Mouse (Mus musculus): ENCODE measurements around the gene Nudt9. TPM values are rescaled to one million over a fixed set of nuclear protein-coding genes. Genes with fewer than 3 reads are reported as not detected.

Gene Nudt9
- polyA plus RNA-seq, 1 experiment from 2014 or later: 59.3 TPM

- H3K9ac ChIP-seq (ENCODE audit: low read depth, low read length): no peak overlapping the region
- H3K27me3 ChIP-seq (ENCODE audit: control insufficient read depth, insufficient read depth, low read depth, low read length): no peaks in the 10 kb centered on the region
- no peaks in the 10 kb centered on the region for H3K36me3 ChIP-seq (ENCODE audit: control insufficient read depth, insufficient read depth, low read length)
- no peak for ATAC-seq
- no peaks in the 10 kb centered on the region for H3K9me3 ChIP-seq (replicated peaks; ENCODE audit: control insufficient read depth, low read length, poor library complexity, severe bottlenecking)
- no peak overlapping the region for H3K4me3 ChIP-seq (ENCODE audit: low read depth, low read length)
- no peak overlapping the region for H3K27ac ChIP-seq (ENCODE audit: low read length)
- H3K4me2 ChIP-seq (ENCODE audit: low read length): no peak overlapping the region
- WGBS: 47% methylated on average over 2 of the region's 2 CpGs
- peaks cover 14% of the 10 kb centered on the region for H3K4me1 ChIP-seq (ENCODE audit: control insufficient read depth, insufficient read depth, low read length)
These were observed 58.0 kb downstream of the Nudt9 start for GRCm38 (mm10) chr5:104104111-104104510.

- Histone ChIP-seq H3K4me1 (ENCODE audit: control insufficient read depth, insufficient read depth, low read length) (peaks cover 35% of the 10 kb centered on the region), H3K9me3 (replicated peaks; ENCODE audit: control insufficient read depth, low read length, poor library complexity, severe bottlenecking) (no peaks in the 10 kb centered on the region), H3K9ac (ENCODE audit: low read depth, low read length) (peak overlapping the region; percentile 37; the same call in 1 of the 2 replicates), H3K36me3 (ENCODE audit: control insufficient read depth, insufficient read depth, low read length) (no peaks in the 10 kb centered on the region), H3K27me3 (ENCODE audit: control insufficient read depth, insufficient read depth, low read depth, low read length) (no peaks in the 10 kb centered on the region), H3K4me3 (ENCODE audit: low read depth, low read length) (no peak overlapping the region; the same call in 1 of the 2 replicates), H3K4me2 (ENCODE audit: low read length) (peak overlapping the region; percentile 45), H3K27ac (ENCODE audit: low read length) (peak overlapping the region; percentile 62)
- 49% methylated on average over 11 of the region's 11 CpGs for WGBS
- ATAC-seq: peak; percentile 49
These were observed 62.2 kb downstream of the Nudt9 start for GRCm38 (mm10) chr5:104108127-104108875.

- Histone ChIP-seq H3K4me2 (ENCODE audit: low read length) (peak overlapping the region; percentile 45), H3K4me3 (ENCODE audit: low read depth, low read length) (peak overlapping the region; percentile 15), H3K36me3 (ENCODE audit: control insufficient read depth, insufficient read depth, low read length) (no peaks in the 10 kb centered on the region), H3K27me3 (ENCODE audit: control insufficient read depth, insufficient read depth, low read depth, low read length) (no peaks in the 10 kb centered on the region), H3K9me3 (replicated peaks; ENCODE audit: control insufficient read depth, low read length, poor library complexity, severe bottlenecking) (no peaks in the 10 kb centered on the region), H3K4me1 (ENCODE audit: control insufficient read depth, insufficient read depth, low read length) (peaks cover 40% of the 10 kb centered on the region), H3K27ac (ENCODE audit: low read length) (peak overlapping the region; percentile 62), H3K9ac (ENCODE audit: low read depth, low read length) (peak overlapping the region; percentile 37; the same call in 1 of the 2 replicates)
- 7% methylated on average over 18 of the region's 18 CpGs for WGBS
- peak; percentile 54 for ATAC-seq
These were observed 62.8 kb downstream of the Nudt9 start for GRCm38 (mm10) chr5:104108879-104109369.

GRCm38 (mm10) chr5:104109516-104109915 is 63.4 kb downstream of the Nudt9 start:
- 19% methylated on average over 3 of the region's 3 CpGs for WGBS
- Histone ChIP-seq H3K36me3 (ENCODE audit: control insufficient read depth, insufficient read depth, low read length) (no peaks in the 10 kb centered on the region), H3K9me3 (replicated peaks; ENCODE audit: control insufficient read depth, low read length, poor library complexity, severe bottlenecking) (no peaks in the 10 kb centered on the region), H3K4me2 (ENCODE audit: low read length) (peak overlapping the region; percentile 45), H3K27me3 (ENCODE audit: control insufficient read depth, insufficient read depth, low read depth, low read length) (no peaks in the 10 kb centered on the region), H3K4me3 (ENCODE audit: low read depth, low read length) (no peak overlapping the region), H3K4me1 (ENCODE audit: control insufficient read depth, insufficient read depth, low read length) (peaks cover 40% of the 10 kb centered on the region), H3K9ac (ENCODE audit: low read depth, low read length) (peak overlapping the region; percentile 37; the same call in 1 of the 2 replicates), H3K27ac (ENCODE audit: low read length) (peak overlapping the region; percentile 62)
- ATAC-seq: no peak

- no peak overlapping the region for H3K4me3 ChIP-seq (ENCODE audit: low read depth, low read length)
- no peaks in the 10 kb centered on the region for H3K9me3 ChIP-seq (replicated peaks; ENCODE audit: control insufficient read depth, low read length, poor library complexity, severe bottlenecking)
- peak; percentile 79 for ATAC-seq
- peak overlapping the region; percentile 69 for H3K27ac ChIP-seq (ENCODE audit: low read length)
- H3K27me3 ChIP-seq (ENCODE audit: control insufficient read depth, insufficient read depth, low read depth, low read length): no peaks in the 10 kb centered on the region
- WGBS: 4% methylated on average over 9 of the region's 9 CpGs
- H3K4me1 ChIP-seq (ENCODE audit: control insufficient read depth, insufficient read depth, low read length): peaks cover 46% of the 10 kb centered on the region
- H3K9ac ChIP-seq (ENCODE audit: low read depth, low read length): peak overlapping the region; percentile 2; the same call in 1 of the 2 replicates
- peak overlapping the region; percentile 31 for H3K4me2 ChIP-seq (ENCODE audit: low read length)
- H3K36me3 ChIP-seq (ENCODE audit: control insufficient read depth, insufficient read depth, low read length): no peaks in the 10 kb centered on the region
These were observed 64.2 kb downstream of the Nudt9 start for GRCm38 (mm10) chr5:104110171-104110920.

- H3K27me3 ChIP-seq (ENCODE audit: control insufficient read depth, insufficient read depth, low read depth, low read length): no peaks in the 10 kb centered on the region
- peak overlapping the region; percentile 8; the same call in 1 of the 2 replicates for H3K4me3 ChIP-seq (ENCODE audit: low read depth, low read length)
- H3K9me3 ChIP-seq (replicated peaks; ENCODE audit: control insufficient read depth, low read length, poor library complexity, severe bottlenecking): no peaks in the 10 kb centered on the region
- peak overlapping the region; percentile 31 for H3K4me2 ChIP-seq (ENCODE audit: low read length)
- H3K27ac ChIP-seq (ENCODE audit: low read length): peak overlapping the region; percentile 69
- WGBS: 24% methylated on average over 9 of the region's 9 CpGs
- H3K9ac ChIP-seq (ENCODE audit: low read depth, low read length): no peak overlapping the region
- H3K36me3 ChIP-seq (ENCODE audit: control insufficient read depth, insufficient read depth, low read length): no peaks in the 10 kb centered on the region
- H3K4me1 ChIP-seq (ENCODE audit: control insufficient read depth, insufficient read depth, low read length): peaks cover 46% of the 10 kb centered on the region
- ATAC-seq: no peak
These were observed 65.9 kb downstream of the Nudt9 start for GRCm38 (mm10) chr5:104112016-104112415.

GRCm38 (mm10) chr5:104112511-104112910 is 66.4 kb downstream of the Nudt9 start:
- WGBS: 36% methylated on average over 5 of the region's 5 CpGs
- no peaks in the 10 kb centered on the region for H3K9me3 ChIP-seq (replicated peaks; ENCODE audit: control insufficient read depth, low read length, poor library complexity, severe bottlenecking)
- H3K27ac ChIP-seq (ENCODE audit: low read length): peak overlapping the region; percentile 69; the same call in 1 of the 2 replicates
- no peak for ATAC-seq
- peak overlapping the region; percentile 8; the same call in 1 of the 2 replicates for H3K9ac ChIP-seq (ENCODE audit: low read depth, low read length)
- no peaks in the 10 kb centered on the region for H3K27me3 ChIP-seq (ENCODE audit: control insufficient read depth, insufficient read depth, low read depth, low read length)
- H3K4me1 ChIP-seq (ENCODE audit: control insufficient read depth, insufficient read depth, low read length): peaks cover 46% of the 10 kb centered on the region
- H3K4me2 ChIP-seq (ENCODE audit: low read length): peak overlapping the region; percentile 31; the same call in 1 of the 2 replicates
- H3K4me3 ChIP-seq (ENCODE audit: low read depth, low read length): peak overlapping the region; percentile 8
- H3K36me3 ChIP-seq (ENCODE audit: control insufficient read depth, insufficient read depth, low read length): no peaks in the 10 kb centered on the region

- no peaks in the 10 kb centered on the region for H3K27me3 ChIP-seq (ENCODE audit: control insufficient read depth, insufficient read depth, low read depth, low read length)
- 23% methylated on average over 15 of the region's 15 CpGs for WGBS
- no peaks in the 10 kb centered on the region for H3K36me3 ChIP-seq (ENCODE audit: control insufficient read depth, insufficient read depth, low read length)
- H3K4me2 ChIP-seq (ENCODE audit: low read length): peak within 1 kb of the TSS; percentile 34
- peaks cover 44% of the 10 kb centered on the region for H3K4me1 ChIP-seq (ENCODE audit: control insufficient read depth, insufficient read depth, low read length)
- peak within 1 kb of the TSS; percentile 33; the same call in 1 of the 2 replicates for H3K9ac ChIP-seq (ENCODE audit: low read depth, low read length)
- ATAC-seq: peak; percentile 46
- peak within 1 kb of the TSS; percentile 71 for H3K27ac ChIP-seq (ENCODE audit: low read length)
- no peaks in the 10 kb centered on the region for H3K9me3 ChIP-seq (replicated peaks; ENCODE audit: control insufficient read depth, low read length, poor library complexity, severe bottlenecking)
- H3K4me3 ChIP-seq (ENCODE audit: low read depth, low read length): peak within 1 kb of the TSS; percentile 15
These were observed 67.5 kb downstream of the Nudt9 start, which contains the start of gene Sparcl1 for GRCm38 (mm10) chr5:104113491-104114172. TSS of gene Sparcl1 (minus strand) at chr5:104113733.

Measured in midbrain, embryonic 16.5 days (tissue).